In genomic region chr4:103011823-103012222, GRCm38 (mm10) we compare ENCODE assay signal across 17 mouse cellular contexts. TPM values are rescaled to one million over a fixed set of nuclear protein-coding genes. Genes with fewer than 3 reads are reported as not detected.
A peak's percentile ranks its signal among the peaks of the same experiment; 100 is the strongest.
DNase-seq lines count a peak whose midpoint lies in the region; ATAC-seq and TF ChIP-seq lines count a peak whose summit lies in the region.
"Had no signal": no experiment of that assay in that cellular context is flagged by ENCODE, and none has a peak within 500 bp of the region (broad histone marks: within the 10 kb centered on the region; RNA-seq: fewer than 3 reads in every experiment).

No protein-coding gene starts in this region.

- no peak overlapping the region for H3K4me3 ChIP-seq in kidney, embryonic 15.5 days (replicated peaks)
- H3K4me3 ChIP-seq in embryonic facial prominence, embryonic 11.5 days (ENCODE audit: low read depth, low read length), result no peak overlapping the region
- H3K4me3 ChIP-seq in midbrain, postnatal 0 days (ENCODE audit: low read depth, low read length), result peak overlapping the region; percentile 18; the same call in 1 of the 2 replicates
- H3K4me3 ChIP-seq: heart, embryonic 15.5 days; left cerebral cortex, adult 2 months; liver, embryonic 15.5 days; stomach, embryonic 15.5 days had no signal

- no peak overlapping the region for H3K27ac ChIP-seq in kidney, embryonic 15.5 days
- H3K27ac ChIP-seq in embryonic facial prominence, embryonic 11.5 days (replicated peaks; ENCODE audit: low read depth, low read length), result no peak overlapping the region
- H3K27ac ChIP-seq in midbrain, postnatal 0 days (ENCODE audit: low read depth, low read length), result peak overlapping the region; percentile 73
- H3K27ac ChIP-seq: heart, embryonic 15.5 days; left cerebral cortex, adult 2 months; liver, embryonic 15.5 days; stomach, embryonic 15.5 days had no signal

- no peak for TF ChIP-seq CTCF in midbrain, postnatal 0 days (IDR thresholded peaks at IDR 0.05)

- ATAC-seq in kidney, embryonic 15.5 days (replicated peaks; ENCODE audit: low FRiP score), result 0 out of 2 replicates have a peak, but pooled peaks have one; percentile 49
- ATAC-seq in embryonic facial prominence, embryonic 11.5 days (replicated peaks; ENCODE audit: insufficient number of reproducible peaks, low FRiP score, low TSS enrichment, low read depth), result no peak
- peak; percentile 84 for ATAC-seq in midbrain, postnatal 0 days (ENCODE audit: low FRiP score)
- ATAC-seq: CD4-positive, CD25-positive, alpha-beta regulatory T cell, adult 4 months had no signal

- no peaks in the 10 kb centered on the region for H3K36me3 ChIP-seq in kidney, embryonic 15.5 days
- H3K36me3 ChIP-seq in embryonic facial prominence, embryonic 11.5 days (replicated peaks; ENCODE audit: control insufficient read depth, insufficient read depth, low read depth, low read length), result no peaks in the 10 kb centered on the region
- no peaks in the 10 kb centered on the region for H3K36me3 ChIP-seq in midbrain, postnatal 0 days (ENCODE audit: insufficient read depth, low read length)
- H3K36me3 ChIP-seq: heart, embryonic 15.5 days; liver, embryonic 15.5 days; stomach, embryonic 15.5 days had no signal

- H3K4me2 ChIP-seq in kidney, embryonic 15.5 days, result no peak overlapping the region
- no peak overlapping the region for H3K4me2 ChIP-seq in embryonic facial prominence, embryonic 11.5 days (ENCODE audit: low read depth, low read length)
- peak overlapping the region; percentile 32 for H3K4me2 ChIP-seq in midbrain, postnatal 0 days (ENCODE audit: low read depth, low read length, poor library complexity, severe bottlenecking)
- H3K4me2 ChIP-seq: heart, embryonic 15.5 days; liver, embryonic 15.5 days; stomach, embryonic 15.5 days had no signal

- DNase-seq in kidney, postnatal 10 days, result no peak
- DNase-seq in ZHBTc4 (ENCODE audit: low read depth, low spot score), result peak; percentile 41
- DNase-seq in embryonic facial prominence, embryonic 11.5 days (ENCODE audit: low spot score), result peak; percentile 49
- peak; percentile 62 for DNase-seq in midbrain, postnatal 0 days (ENCODE audit: low spot score)
- no peak for DNase-seq in adrenal gland, adult 18-20 months (ENCODE audit: low spot score in 2 of 2)
- no peak for DNase-seq in urinary bladder, postnatal 36 days (ENCODE audit: low spot score in 2 of 2)
- DNase-seq in retina, embryonic 14.5 days (ENCODE audit: low spot score), result no peak
- DNase-seq: cerebellum, postnatal 36 days; kidney, adult 8-10 months had no signal

- no peak overlapping the region for H3K9ac ChIP-seq in kidney, embryonic 15.5 days
- H3K9ac ChIP-seq in embryonic facial prominence, embryonic 11.5 days (replicated peaks; ENCODE audit: low read length), result no peak overlapping the region
- no peak overlapping the region for H3K9ac ChIP-seq in midbrain, postnatal 0 days (replicated peaks; ENCODE audit: low read length, poor library complexity, severe bottlenecking)
- H3K9ac ChIP-seq: heart, embryonic 15.5 days; liver, embryonic 15.5 days; stomach, embryonic 15.5 days had no signal

- 31% methylated on average over 7 of the region's 7 CpGs for WGBS in kidney, embryonic 15.5 days
- WGBS in embryonic facial prominence, embryonic 11.5 days, result 35% methylated on average over 7 of the region's 7 CpGs
- 21% methylated on average over 7 of the region's 7 CpGs for WGBS in midbrain, postnatal 0 days

- H3K9me3 ChIP-seq in kidney, embryonic 15.5 days (replicated peaks), result no peaks in the 10 kb centered on the region
- H3K9me3 ChIP-seq in embryonic facial prominence, embryonic 11.5 days (replicated peaks; ENCODE audit: control insufficient read depth, low read length), result no peaks in the 10 kb centered on the region
- no peaks in the 10 kb centered on the region for H3K9me3 ChIP-seq in midbrain, postnatal 0 days (ENCODE audit: low read length)
- H3K9me3 ChIP-seq: heart, embryonic 15.5 days; liver, embryonic 15.5 days; stomach, embryonic 15.5 days had no signal

- peaks cover 14% of the 10 kb centered on the region for H3K4me1 ChIP-seq in kidney, embryonic 15.5 days
- H3K4me1 ChIP-seq in embryonic facial prominence, embryonic 11.5 days (ENCODE audit: control insufficient read depth, insufficient read depth, low read length), result 0 out of 2 replicates have a peak, but pooled peaks cover 3% of the 10 kb centered on the region
- H3K4me1 ChIP-seq in midbrain, postnatal 0 days (ENCODE audit: insufficient read depth, low read length), result no peaks in the 10 kb centered on the region; the same call in 1 of the 2 replicates
- H3K4me1 ChIP-seq: heart, embryonic 15.5 days had no signal

- H3K27me3 ChIP-seq in kidney, embryonic 15.5 days, result no peaks in the 10 kb centered on the region
- no peaks in the 10 kb centered on the region for H3K27me3 ChIP-seq in embryonic facial prominence, embryonic 11.5 days (ENCODE audit: control insufficient read depth, insufficient read depth, low read length)
- no peaks in the 10 kb centered on the region for H3K27me3 ChIP-seq in midbrain, postnatal 0 days (ENCODE audit: insufficient read depth, low read length)
- H3K27me3 ChIP-seq: heart, embryonic 15.5 days; liver, embryonic 15.5 days; stomach, embryonic 15.5 days had no signal

RNA-seq across cellular contexts. Expression of gene Insl5, which starts 14.8 kb away (rescaled TPM):
- polyA plus RNA-seq in kidney, embryonic 15.5 days (2015; fragmentation: Nextera tagmentation; extraction: Ambion mirVana), result 0.23 and 0.72 TPM in 2 replicates
- polyA plus RNA-seq in embryonic facial prominence, embryonic 11.5 days (2014; fragmentation: Nextera tagmentation; extraction: Ambion mirVana), result 0.32 TPM in 1 of 2 replicates, not detected in the other
- 1.2 TPM in 1 of 2 replicates, not detected in the other for total RNA-seq in midbrain, postnatal 0 days (2014; rRNA removed)
- 0.54 TPM in 1 of 2 replicates, not detected in the other for polyA plus RNA-seq in midbrain, postnatal 0 days (2015; fragmentation: Nextera tagmentation; extraction: Ambion mirVana)
- total RNA-seq in adrenal gland, adult 18-20 months (2021), result not detected
- total RNA-seq: adrenal gland, postnatal 4 days; megakaryocyte-erythroid progenitor cell, adult 5-6 weeks had no signal
- polyA plus RNA-seq: CD4-positive, CD25-positive, alpha-beta regulatory T cell, adult 4 months; heart, embryonic 15.5 days; liver, embryonic 15.5 days; stomach, embryonic 15.5 days had no signal

RNA-seq across cellular contexts. Expression of gene Tctex1d1, which starts 33.4 kb away (rescaled TPM):
- polyA plus RNA-seq in kidney, embryonic 15.5 days (2015; fragmentation: Nextera tagmentation; extraction: Ambion mirVana), result 0.81 and 1.0 TPM in 2 replicates
- 1.1 and 2.2 TPM in 2 replicates for polyA plus RNA-seq in embryonic facial prominence, embryonic 11.5 days (2014; fragmentation: Nextera tagmentation; extraction: Ambion mirVana)
- total RNA-seq in midbrain, postnatal 0 days (2014; rRNA removed), result 0.66 and 5.9 TPM in 2 replicates
- 1.9 and 2.0 TPM in 2 replicates for polyA plus RNA-seq in midbrain, postnatal 0 days (2015; fragmentation: Nextera tagmentation; extraction: Ambion mirVana)
- not detected for total RNA-seq in adrenal gland, adult 18-20 months (2021)
- total RNA-seq: adrenal gland, postnatal 4 days; megakaryocyte-erythroid progenitor cell, adult 5-6 weeks had no signal
- polyA plus RNA-seq: CD4-positive, CD25-positive, alpha-beta regulatory T cell, adult 4 months; heart, embryonic 15.5 days had no signal

Comparison
In these comparisons a context has a peak if more than half of its experiments do, and no peak if none do; other contexts are left out.
1. DNase-seq: peak in ZHBTc4 (single experiment), embryonic facial prominence, embryonic 11.5 days (single experiment) and midbrain, postnatal 0 days (single experiment); none in kidney, postnatal 10 days (single experiment), adrenal gland, adult 18-20 months (0 of 2), urinary bladder, postnatal 36 days (0 of 2) and retina, embryonic 14.5 days (single experiment).